Mouse (Mus musculus): ENCODE measurements around the gene Mcfd2. TPM values are rescaled to one million over a fixed set of nuclear protein-coding genes. Genes with fewer than 3 reads are reported as not detected.

Gene Mcfd2
- 82.0 and 85.7 TPM in 2 replicates for polyA plus RNA-seq (2014; fragmentation: Nextera tagmentation; extraction: Ambion mirVana)

DNA sequence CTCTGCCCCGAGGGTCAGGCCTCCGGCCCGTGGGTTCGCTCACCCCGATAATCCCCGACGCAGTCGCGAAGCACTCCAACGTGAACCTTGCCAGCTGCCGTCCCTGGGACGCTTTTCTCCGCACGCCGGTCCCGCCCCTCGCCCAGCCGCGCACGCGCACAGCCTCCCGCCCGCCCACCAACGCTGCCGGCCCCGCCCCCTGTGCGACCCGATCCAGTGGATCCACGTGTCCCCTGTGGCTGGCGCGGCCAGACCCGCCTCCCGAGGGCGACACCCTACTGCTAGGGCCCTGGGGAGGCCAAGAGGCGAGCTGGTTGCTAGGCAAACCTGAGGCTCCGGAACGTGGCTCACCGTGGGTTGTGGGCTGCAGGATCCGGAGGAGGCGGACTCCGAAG is at the start of gene Mcfd2:
Gene Mcfd2, minus strand, starts transcription at position 144 of the 395 bp plus-strand sequence.
- H3K4me2 ChIP-seq (ENCODE audit: low read depth, low read length), result peak within 1 kb of the TSS; percentile 79
- H3K36me3 ChIP-seq (replicated peaks; ENCODE audit: control insufficient read depth, insufficient read depth, low read depth, low read length), result no peaks in the 10 kb centered on the region; the same call in 1 of the 2 replicates
- WGBS, result under 1% methylated on average over 41 of the region's 41 CpGs
- no peak within 1 kb of the TSS for H3K27ac ChIP-seq (replicated peaks; ENCODE audit: low read depth, low read length)
- H3K9ac ChIP-seq (replicated peaks; ENCODE audit: low read length), result peak within 1 kb of the TSS; percentile 64
- no peaks in the 10 kb centered on the region for H3K9me3 ChIP-seq (replicated peaks; ENCODE audit: control insufficient read depth, low read length)
- 0 out of 2 replicates have a peak, but pooled peaks cover 5% of the 10 kb centered on the region for H3K4me1 ChIP-seq (ENCODE audit: control insufficient read depth, insufficient read depth, low read length)
- H3K4me3 ChIP-seq (ENCODE audit: low read depth, low read length), result peak within 1 kb of the TSS; percentile 62
- H3K27me3 ChIP-seq (ENCODE audit: control insufficient read depth, insufficient read depth, low read length), result no peaks in the 10 kb centered on the region
- DNase-seq (ENCODE audit: low spot score) (peak; percentile 93), ATAC-seq (replicated peaks; ENCODE audit: insufficient number of reproducible peaks, low FRiP score, low TSS enrichment, low read depth) (peak; percentile 92)

DNA sequence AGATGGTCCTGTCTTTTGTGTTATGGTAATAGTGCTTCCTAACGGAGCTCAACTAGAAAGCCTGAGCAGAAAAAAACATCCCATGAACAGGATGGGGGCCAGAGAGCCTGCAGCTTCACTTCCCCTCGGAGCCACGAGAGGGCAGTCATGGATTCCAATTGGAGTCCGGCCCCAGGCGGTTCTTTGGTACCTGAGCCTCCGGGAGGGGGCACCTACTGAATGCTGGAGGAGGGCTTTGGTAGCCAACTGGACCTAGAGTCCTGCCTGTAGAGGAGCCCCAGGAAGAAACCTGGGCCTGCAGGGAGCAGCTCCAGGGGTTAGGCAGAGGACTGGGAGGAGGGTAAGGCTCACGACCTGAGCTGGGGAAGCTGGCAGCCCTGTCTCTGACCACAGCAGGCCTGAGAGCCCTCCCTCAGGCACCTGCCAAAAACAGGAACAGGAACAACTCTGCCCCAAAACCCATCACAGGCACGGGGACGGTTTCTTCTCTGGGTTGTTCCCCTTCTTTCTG is 49.3 kb upstream of the Mcfd2 start:
- H3K4me1 ChIP-seq (ENCODE audit: control insufficient read depth, insufficient read depth, low read length), result no peaks in the 10 kb centered on the region; the same call in 1 of the 2 replicates
- DNase-seq (ENCODE audit: low spot score) (peak; percentile 95), ATAC-seq (replicated peaks; ENCODE audit: insufficient number of reproducible peaks, low FRiP score, low TSS enrichment, low read depth) (peak; percentile 70; the same call in 1 of the 2 replicates)
- H3K4me3 ChIP-seq (ENCODE audit: low read depth, low read length), result no peak overlapping the region
- H3K9ac ChIP-seq (replicated peaks; ENCODE audit: low read length), result no peak overlapping the region
- no peaks in the 10 kb centered on the region for H3K9me3 ChIP-seq (replicated peaks; ENCODE audit: control insufficient read depth, low read length)
- no peaks in the 10 kb centered on the region for H3K27me3 ChIP-seq (ENCODE audit: control insufficient read depth, insufficient read depth, low read length)
- WGBS, result 7% methylated on average over 9 of the region's 9 CpGs
- no peaks in the 10 kb centered on the region for H3K36me3 ChIP-seq (replicated peaks; ENCODE audit: control insufficient read depth, insufficient read depth, low read depth, low read length)
- H3K4me2 ChIP-seq (ENCODE audit: low read depth, low read length), result no peak overlapping the region; the same call in 1 of the 2 replicates
- no peak overlapping the region for H3K27ac ChIP-seq (replicated peaks; ENCODE audit: low read depth, low read length)

DNA sequence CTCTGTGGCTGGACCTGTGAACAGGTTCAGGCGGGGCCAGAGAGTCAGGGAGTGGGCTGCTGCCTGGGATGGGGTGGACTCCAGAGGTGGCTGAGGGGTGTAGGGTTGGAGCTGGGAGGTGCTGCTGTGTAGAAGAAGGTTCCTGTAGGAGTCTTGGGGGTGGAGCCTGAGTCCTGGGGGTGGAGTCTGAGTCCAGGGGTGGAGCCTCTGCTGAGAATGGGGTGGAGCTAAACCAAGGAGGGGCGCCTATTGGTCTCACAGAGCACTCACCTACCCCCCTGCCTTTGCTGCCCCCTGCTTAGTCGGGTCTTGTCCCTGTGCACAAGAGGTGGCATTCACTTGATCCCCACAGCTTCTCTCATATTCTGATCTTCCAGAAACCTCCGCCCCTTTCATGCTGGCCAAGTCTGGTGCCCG is 48.8 kb upstream of the Mcfd2 start:
- H3K4me3 ChIP-seq (ENCODE audit: low read depth, low read length), result no peak overlapping the region
- DNase-seq (ENCODE audit: low spot score), result no peak
- H3K9me3 ChIP-seq (replicated peaks; ENCODE audit: control insufficient read depth, low read length), result no peaks in the 10 kb centered on the region
- no peak overlapping the region for H3K27ac ChIP-seq (replicated peaks; ENCODE audit: low read depth, low read length)
- H3K4me1 ChIP-seq (ENCODE audit: control insufficient read depth, insufficient read depth, low read length), result no peaks in the 10 kb centered on the region; the same call in 1 of the 2 replicates
- H3K9ac ChIP-seq (replicated peaks; ENCODE audit: low read length), result no peak overlapping the region
- H3K36me3 ChIP-seq (replicated peaks; ENCODE audit: control insufficient read depth, insufficient read depth, low read depth, low read length), result no peaks in the 10 kb centered on the region
- peak; percentile 35; the same call in 1 of the 2 replicates for ATAC-seq (replicated peaks; ENCODE audit: insufficient number of reproducible peaks, low FRiP score, low TSS enrichment, low read depth)
- H3K4me2 ChIP-seq (ENCODE audit: low read depth, low read length), result no peak overlapping the region; the same call in 1 of the 2 replicates
- H3K27me3 ChIP-seq (ENCODE audit: control insufficient read depth, insufficient read depth, low read length), result no peaks in the 10 kb centered on the region
- WGBS, result 54% methylated on average over 5 of the region's 5 CpGs

DNA sequence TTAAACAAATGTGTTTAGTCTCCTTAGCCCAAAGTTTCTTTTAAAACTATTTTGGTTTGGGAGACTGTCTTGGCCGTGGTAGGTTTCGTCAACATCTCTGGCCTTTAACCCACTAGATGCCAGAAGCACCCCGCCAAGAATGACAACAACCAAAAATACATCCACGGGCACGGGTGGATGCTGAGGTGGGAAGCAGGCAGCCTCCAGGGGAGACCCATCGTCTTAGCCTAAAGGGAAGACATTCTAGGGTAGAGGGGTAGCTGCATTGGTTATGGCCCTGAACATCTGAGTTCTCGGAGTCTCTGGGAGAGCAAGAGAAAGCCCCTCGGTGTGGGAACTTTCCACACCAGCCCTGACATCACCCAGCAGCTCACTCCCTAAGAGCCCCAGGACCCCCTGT is 48.4 kb upstream of the Mcfd2 start:
- no peak overlapping the region for H3K27ac ChIP-seq (replicated peaks; ENCODE audit: low read depth, low read length)
- H3K36me3 ChIP-seq (replicated peaks; ENCODE audit: control insufficient read depth, insufficient read depth, low read depth, low read length), result no peaks in the 10 kb centered on the region
- H3K4me2 ChIP-seq (ENCODE audit: low read depth, low read length), result no peak overlapping the region
- H3K4me1 ChIP-seq (ENCODE audit: control insufficient read depth, insufficient read depth, low read length), result no peaks in the 10 kb centered on the region; the same call in 1 of the 2 replicates
- 74% methylated on average over 8 of the region's 8 CpGs for WGBS
- H3K4me3 ChIP-seq (ENCODE audit: low read depth, low read length), result no peak overlapping the region
- no peaks in the 10 kb centered on the region for H3K9me3 ChIP-seq (replicated peaks; ENCODE audit: control insufficient read depth, low read length)
- DNase-seq (ENCODE audit: low spot score), result no peak
- no peak overlapping the region for H3K9ac ChIP-seq (replicated peaks; ENCODE audit: low read length)
- no peaks in the 10 kb centered on the region for H3K27me3 ChIP-seq (ENCODE audit: control insufficient read depth, insufficient read depth, low read length)
- ATAC-seq (replicated peaks; ENCODE audit: insufficient number of reproducible peaks, low FRiP score, low TSS enrichment, low read depth), result no peak

GRCm38 (mm10) chr17:87312924-87313870 is 47.5 kb upstream of the Mcfd2 start:
- Histone ChIP-seq H3K27me3 (ENCODE audit: control insufficient read depth, insufficient read depth, low read length) (no peaks in the 10 kb centered on the region), H3K36me3 (replicated peaks; ENCODE audit: control insufficient read depth, insufficient read depth, low read depth, low read length) (no peaks in the 10 kb centered on the region), H3K4me3 (ENCODE audit: low read depth, low read length) (no peak overlapping the region), H3K4me2 (ENCODE audit: low read depth, low read length) (no peak overlapping the region), H3K27ac (replicated peaks; ENCODE audit: low read depth, low read length) (no peak overlapping the region), H3K9ac (replicated peaks; ENCODE audit: low read length) (no peak overlapping the region), H3K9me3 (replicated peaks; ENCODE audit: control insufficient read depth, low read length) (no peaks in the 10 kb centered on the region), H3K4me1 (ENCODE audit: control insufficient read depth, insufficient read depth, low read length) (no peaks in the 10 kb centered on the region; the same call in 1 of the 2 replicates)
- DNase-seq (ENCODE audit: low spot score) (no peak), ATAC-seq (replicated peaks; ENCODE audit: insufficient number of reproducible peaks, low FRiP score, low TSS enrichment, low read depth) (no peak)
- WGBS, result 48% methylated on average over 18 of the region's 18 CpGs

DNA sequence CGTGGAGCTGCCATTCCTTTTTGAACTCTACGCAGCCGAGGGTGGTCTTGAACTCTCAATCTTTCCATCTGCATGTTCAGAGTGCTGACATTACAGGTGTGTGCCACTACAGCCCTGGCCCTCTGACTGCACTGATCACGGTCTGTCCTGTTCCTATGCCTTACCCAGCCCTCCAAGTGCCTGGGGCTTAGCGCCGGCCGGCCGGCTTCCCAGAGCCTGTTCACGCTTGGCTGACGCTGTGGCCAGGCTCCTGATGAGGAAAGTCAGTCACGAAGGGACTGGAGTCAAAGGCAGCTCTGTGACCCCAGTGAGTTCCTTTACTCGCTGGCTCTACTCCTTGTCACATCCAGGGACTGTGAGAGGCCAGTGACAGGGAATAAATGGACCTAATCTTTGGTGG is 46.6 kb upstream of the Mcfd2 start:
- ATAC-seq (replicated peaks; ENCODE audit: insufficient number of reproducible peaks, low FRiP score, low TSS enrichment, low read depth) (no peak), DNase-seq (ENCODE audit: low spot score) (no peak)
- no peaks in the 10 kb centered on the region for H3K36me3 ChIP-seq (replicated peaks; ENCODE audit: control insufficient read depth, insufficient read depth, low read depth, low read length)
- H3K9me3 ChIP-seq (replicated peaks; ENCODE audit: control insufficient read depth, low read length), result no peaks in the 10 kb centered on the region
- H3K4me1 ChIP-seq (ENCODE audit: control insufficient read depth, insufficient read depth, low read length), result no peaks in the 10 kb centered on the region; the same call in 1 of the 2 replicates
- no peak overlapping the region for H3K4me2 ChIP-seq (ENCODE audit: low read depth, low read length)
- no peak overlapping the region for H3K4me3 ChIP-seq (ENCODE audit: low read depth, low read length)
- H3K27ac ChIP-seq (replicated peaks; ENCODE audit: low read depth, low read length), result no peak overlapping the region
- 26% methylated on average over 12 of the region's 12 CpGs for WGBS
- no peak overlapping the region for H3K9ac ChIP-seq (replicated peaks; ENCODE audit: low read length)
- no peaks in the 10 kb centered on the region for H3K27me3 ChIP-seq (ENCODE audit: control insufficient read depth, insufficient read depth, low read length)

GRCm38 (mm10) chr17:87310497-87310896 is 44.8 kb upstream of the Mcfd2 start:
- WGBS, result 89% methylated on average over 7 of the region's 7 CpGs
- Histone ChIP-seq H3K4me2 (ENCODE audit: low read depth, low read length) (no peak overlapping the region), H3K4me1 (ENCODE audit: control insufficient read depth, insufficient read depth, low read length) (no peaks in the 10 kb centered on the region; the same call in 1 of the 2 replicates), H3K9me3 (replicated peaks; ENCODE audit: control insufficient read depth, low read length) (no peaks in the 10 kb centered on the region), H3K27me3 (ENCODE audit: control insufficient read depth, insufficient read depth, low read length) (no peaks in the 10 kb centered on the region), H3K36me3 (replicated peaks; ENCODE audit: control insufficient read depth, insufficient read depth, low read depth, low read length) (no peaks in the 10 kb centered on the region), H3K27ac (replicated peaks; ENCODE audit: low read depth, low read length) (no peak overlapping the region), H3K4me3 (ENCODE audit: low read depth, low read length) (no peak overlapping the region), H3K9ac (replicated peaks; ENCODE audit: low read length) (no peak overlapping the region)
- no peak for DNase-seq (ENCODE audit: low spot score)
- ATAC-seq (replicated peaks; ENCODE audit: insufficient number of reproducible peaks, low FRiP score, low TSS enrichment, low read depth), result no peak
